Mouse (Mus musculus): ENCODE data around the gene Ces1a. TPM values are rescaled to one million over a fixed set of nuclear protein-coding genes. Genes with fewer than 3 reads are reported as not detected.

The Ces1a gene
- total and polyA plus RNA-seq, 2 experiments from 2014 or later: not detected

GRCm38 (mm10) chr8:92982491-92982890, 65.5 kb downstream of the Ces1a start:
- ATAC-seq (ENCODE audit: low FRiP score) (no peak), DNase-seq (ENCODE audit: low spot score) (no peak)
- Histone ChIP-seq H3K9me3 (ENCODE audit: low read length) (no peaks in the 10 kb centered on the region), H3K4me3 (ENCODE audit: low read depth, low read length) (no peak overlapping the region), H3K36me3 (ENCODE audit: insufficient read depth, low read length) (no peaks in the 10 kb centered on the region), H3K27me3 (ENCODE audit: insufficient read depth, low read length) (no peaks in the 10 kb centered on the region), H3K27ac (ENCODE audit: low read depth, low read length) (no peak overlapping the region), H3K4me1 (ENCODE audit: insufficient read depth, low read length) (no peaks in the 10 kb centered on the region), H3K4me2 (ENCODE audit: low read depth, low read length, poor library complexity, severe bottlenecking) (no peak overlapping the region), H3K9ac (replicated peaks; ENCODE audit: low read length, poor library complexity, severe bottlenecking) (no peak overlapping the region)
- 85% methylated on average over 3 of the region's 3 CpGs for WGBS
- no peak for TF ChIP-seq CTCF (IDR thresholded peaks at IDR 0.05)

- H3K4me1 ChIP-seq (ENCODE audit: insufficient read depth, low read length): no peaks in the 10 kb centered on the region
- no peaks in the 10 kb centered on the region for H3K9me3 ChIP-seq (ENCODE audit: low read length)
- H3K36me3 ChIP-seq (ENCODE audit: insufficient read depth, low read length): no peaks in the 10 kb centered on the region
- H3K4me3 ChIP-seq (ENCODE audit: low read depth, low read length): no peak overlapping the region
- no peak overlapping the region for H3K27ac ChIP-seq (ENCODE audit: low read depth, low read length)
- ATAC-seq (ENCODE audit: low FRiP score) (no peak), DNase-seq (ENCODE audit: low spot score) (no peak)
- H3K9ac ChIP-seq (replicated peaks; ENCODE audit: low read length, poor library complexity, severe bottlenecking): no peak overlapping the region
- WGBS: 89% methylated on average over 5 of the region's 5 CpGs
- no peaks in the 10 kb centered on the region for H3K27me3 ChIP-seq (ENCODE audit: insufficient read depth, low read length)
- no peak overlapping the region for H3K4me2 ChIP-seq (ENCODE audit: low read depth, low read length, poor library complexity, severe bottlenecking)
- TF ChIP-seq CTCF (IDR thresholded peaks at IDR 0.05): no peak
Measured at GRCm38 (mm10) chr8:92976656-92977055, 71.3 kb downstream of the Ces1a start.

- TF ChIP-seq CTCF (IDR thresholded peaks at IDR 0.05): no peak
- no peak overlapping the region for H3K4me2 ChIP-seq (ENCODE audit: low read depth, low read length, poor library complexity, severe bottlenecking)
- H3K9ac ChIP-seq (replicated peaks; ENCODE audit: low read length, poor library complexity, severe bottlenecking): no peak overlapping the region
- 53% methylated on average over 5 of the region's 5 CpGs for whole genome bisulfite sequencing
- ATAC-seq (ENCODE audit: low FRiP score) (0 out of 2 replicates have a peak, but pooled peaks have one; percentile 23), DNase-seq (ENCODE audit: low spot score) (peak; percentile 66)
- no peaks in the 10 kb centered on the region for H3K27me3 ChIP-seq (ENCODE audit: insufficient read depth, low read length)
- no peaks in the 10 kb centered on the region for H3K36me3 ChIP-seq (ENCODE audit: insufficient read depth, low read length)
- no peak overlapping the region for H3K27ac ChIP-seq (ENCODE audit: low read depth, low read length)
- no peak overlapping the region for H3K4me3 ChIP-seq (ENCODE audit: low read depth, low read length)
- H3K9me3 ChIP-seq (ENCODE audit: low read length): no peaks in the 10 kb centered on the region
- H3K4me1 ChIP-seq (ENCODE audit: insufficient read depth, low read length): no peaks in the 10 kb centered on the region
Measured at GRCm38 (mm10) chr8:92972949-92973348, 75.0 kb downstream of the Ces1a start.

Other genes starting within 250 kb of the Ces1a start
- 16.1 and 19.2 TPM in 2 replicates for gene Mmp2, start 220.9 kb downstream of the Ces1a start, total RNA-seq (2014; rRNA removed)
- gene Mmp2, start 220.9 kb downstream of the Ces1a start, polyA plus RNA-seq (2015; fragmentation: Nextera tagmentation; extraction: Ambion mirVana): 14.8 and 16.5 TPM in 2 replicates
- gene Lpcat2, start 192.9 kb downstream of the Ces1a start, total RNA-seq (2014; rRNA removed): 5.0 and 6.2 TPM in 2 replicates
- 8.9 and 11.2 TPM in 2 replicates for gene Lpcat2, start 192.9 kb downstream of the Ces1a start, polyA plus RNA-seq (2015; fragmentation: Nextera tagmentation; extraction: Ambion mirVana)
- 1.7 and 3.9 TPM in 2 replicates for gene Capns2, start 146.8 kb downstream of the Ces1a start, total RNA-seq (2014; rRNA removed)
- gene Capns2, start 146.8 kb downstream of the Ces1a start, polyA plus RNA-seq (2015; fragmentation: Nextera tagmentation; extraction: Ambion mirVana): 0.26 and 0.45 TPM in 2 replicates
- 3.4 and 7.6 TPM in 2 replicates for gene Slc6a2, start 88.1 kb downstream of the Ces1a start, total RNA-seq (2014; rRNA removed)
- gene Slc6a2, start 88.1 kb downstream of the Ces1a start, polyA plus RNA-seq (2015; fragmentation: Nextera tagmentation; extraction: Ambion mirVana): 0.14 and 0.23 TPM in 2 replicates
- gene Ces1b, start 31.8 kb upstream of the Ces1a start, total RNA-seq (2014; rRNA removed): not detected in 2 replicates
- not detected in 2 replicates for gene Ces1b, start 31.8 kb upstream of the Ces1a start, polyA plus RNA-seq (2015; fragmentation: Nextera tagmentation; extraction: Ambion mirVana)
- gene Ces1c, start 83.1 kb upstream of the Ces1a start, total RNA-seq (2014; rRNA removed): not detected in 2 replicates
- gene Ces1c, start 83.1 kb upstream of the Ces1a start, polyA plus RNA-seq (2015; fragmentation: Nextera tagmentation; extraction: Ambion mirVana): not detected in 2 replicates
- 0.22 and 0.33 TPM in 2 replicates for gene Ces1d, start 149.6 kb upstream of the Ces1a start, total RNA-seq (2014; rRNA removed)
- gene Ces1d, start 149.6 kb upstream of the Ces1a start, polyA plus RNA-seq (2015; fragmentation: Nextera tagmentation; extraction: Ambion mirVana): 0.17 and 0.18 TPM in 2 replicates
- not detected in 2 replicates for gene Ces1e, start 181.4 kb upstream of the Ces1a start, total RNA-seq (2014; rRNA removed)
- gene Ces1e, start 181.4 kb upstream of the Ces1a start, polyA plus RNA-seq (2015; fragmentation: Nextera tagmentation; extraction: Ambion mirVana): not detected in 2 replicates
- 0.19 TPM in 1 of 2 replicates, not detected in the other for gene Ces1f, start 231.6 kb upstream of the Ces1a start, total RNA-seq (2014; rRNA removed)
- not detected in 2 replicates for gene Ces1f, start 231.6 kb upstream of the Ces1a start, polyA plus RNA-seq (2015; fragmentation: Nextera tagmentation; extraction: Ambion mirVana)